Mouse (Mus musculus) retina, postnatal 7 days (tissue): ENCODE results near the gene Itpr2.

ENCODE experiments used
- DNase-seq: peaks from one replicate; pipeline ENCODE4 v3.0.0-alpha.2; 2012; ENCODE audit warnings: low read depth, low spot score

Gene Itpr2

GRCm38 (mm10) chr6:146167207-146167606 lies 334.8 kb downstream of the Itpr2 start:
- DNase-seq, result no peak

- DNase-seq, result no peak
Observed at GRCm38 (mm10) chr6:146159641-146160040, 342.4 kb downstream of the Itpr2 start.

DNA sequence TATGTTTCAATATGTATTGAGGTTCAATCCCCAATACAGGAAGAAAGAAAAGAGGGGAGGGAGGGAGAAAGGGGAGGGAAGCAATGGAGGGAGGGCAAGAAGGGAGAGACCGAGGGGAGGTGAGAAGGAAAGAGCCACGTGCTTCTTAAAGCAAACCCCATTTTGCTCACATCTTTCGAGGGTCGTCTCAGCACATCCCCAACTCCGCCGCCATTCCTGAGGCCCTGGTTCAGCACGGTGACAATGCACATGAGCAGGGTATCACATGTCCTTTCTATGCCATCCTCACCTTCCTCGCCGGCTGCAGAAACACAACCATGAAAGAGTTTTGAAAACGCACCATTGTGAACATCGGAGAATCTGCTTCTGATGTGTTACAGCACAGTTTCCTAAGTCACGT lies 343.3 kb downstream of the Itpr2 start:
- no peak for DNase-seq

- no peak for DNase-seq
Observed at GRCm38 (mm10) chr6:146157983-146158535, 344.0 kb downstream of the Itpr2 start.

DNA sequence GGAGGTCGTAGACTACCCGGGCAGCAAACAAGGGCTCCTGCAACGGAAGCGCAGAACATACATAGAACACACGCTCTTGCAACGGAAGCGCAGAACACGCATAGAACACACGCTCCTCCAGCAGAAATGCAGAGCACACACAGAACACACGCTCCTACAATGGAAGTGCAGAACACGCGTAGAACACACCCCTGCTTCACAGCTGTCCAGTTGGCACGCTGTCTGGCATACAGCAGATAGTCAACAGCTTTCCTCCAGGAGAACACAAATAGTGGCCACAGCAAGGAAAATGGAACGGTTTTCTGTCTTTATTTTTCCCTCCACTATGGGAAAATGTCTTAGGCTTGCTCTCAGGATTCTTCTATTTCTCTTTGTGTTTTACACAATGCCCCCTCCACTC lies 344.9 kb downstream of the Itpr2 start:
- no peak for DNase-seq

DNA sequence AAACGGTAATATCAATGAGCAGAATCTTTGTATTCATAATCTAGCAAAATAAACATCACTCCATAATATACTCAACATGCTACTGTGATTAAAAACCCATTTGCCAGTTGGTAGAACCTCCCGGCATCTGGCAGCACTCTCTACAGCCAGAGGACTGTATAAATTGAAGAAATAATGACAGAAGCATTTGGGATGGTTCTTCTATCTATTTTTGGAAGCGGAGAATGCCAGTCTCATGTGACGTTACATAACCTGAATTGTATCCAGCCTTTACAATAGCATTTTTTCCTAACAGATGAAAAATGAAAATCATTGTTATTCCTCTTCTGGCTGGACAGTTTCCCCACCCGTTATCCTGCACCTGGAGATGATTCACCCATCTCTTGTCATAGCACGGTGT lies 345.5 kb downstream of the Itpr2 start:
- no peak for DNase-seq

GRCm38 (mm10) chr6:146155156-146155734 lies 346.8 kb downstream of the Itpr2 start:
- no peak for DNase-seq

DNA sequence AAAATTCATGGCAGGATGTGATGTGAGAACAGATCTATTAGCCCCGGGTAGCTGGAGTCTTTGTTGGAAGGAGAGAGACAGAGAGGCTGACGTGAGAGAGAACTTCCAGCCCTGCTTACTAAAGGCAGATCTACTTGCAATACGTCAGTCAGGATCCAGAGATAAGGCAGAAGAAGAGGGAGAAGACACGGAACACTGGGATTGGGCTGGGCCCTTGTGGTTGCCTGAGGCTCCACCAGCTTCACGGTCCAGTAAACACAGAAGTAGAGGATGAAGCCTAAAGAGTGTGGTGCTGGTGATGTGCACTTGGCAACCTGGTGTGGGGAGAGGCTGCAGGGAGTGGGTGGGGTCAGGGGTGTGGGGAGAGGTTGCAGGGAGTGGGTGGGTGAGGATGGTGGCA lies 349.2 kb downstream of the Itpr2 start:
- no peak for DNase-seq

DNA sequence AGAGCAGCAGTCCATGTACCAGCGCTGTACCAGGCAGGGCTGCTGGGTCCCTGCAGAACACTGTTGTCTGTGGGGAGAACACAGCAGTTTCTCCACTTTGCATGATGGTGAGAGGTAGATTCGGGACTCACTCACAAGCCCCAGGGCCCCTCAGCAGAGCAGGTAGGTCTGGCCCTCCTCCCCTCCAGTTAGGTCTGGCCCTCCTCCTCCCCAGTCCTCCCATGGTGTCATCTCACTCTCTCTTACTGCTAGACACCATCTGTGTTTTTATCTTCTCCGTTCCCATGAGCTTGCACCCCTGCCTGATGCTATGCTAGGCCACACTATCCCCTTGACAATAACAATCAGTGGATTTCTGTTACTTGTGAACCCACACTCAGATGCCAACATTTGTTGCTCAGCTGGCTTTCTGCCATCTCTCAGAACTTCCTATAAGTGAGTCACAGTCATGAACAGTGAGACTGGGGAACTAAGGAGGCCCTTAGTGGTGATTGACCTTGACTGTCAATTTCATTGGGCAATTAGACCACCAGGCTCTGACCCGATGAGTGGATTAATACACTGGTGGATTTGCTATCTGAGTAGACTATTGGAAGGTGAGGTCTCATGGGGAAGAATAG lies 360.9 kb downstream of the Itpr2 start:
- DNase-seq, result no peak

GRCm38 (mm10) chr6:146140171-146140570 lies 361.9 kb downstream of the Itpr2 start:
- DNase-seq, result no peak

DNA sequence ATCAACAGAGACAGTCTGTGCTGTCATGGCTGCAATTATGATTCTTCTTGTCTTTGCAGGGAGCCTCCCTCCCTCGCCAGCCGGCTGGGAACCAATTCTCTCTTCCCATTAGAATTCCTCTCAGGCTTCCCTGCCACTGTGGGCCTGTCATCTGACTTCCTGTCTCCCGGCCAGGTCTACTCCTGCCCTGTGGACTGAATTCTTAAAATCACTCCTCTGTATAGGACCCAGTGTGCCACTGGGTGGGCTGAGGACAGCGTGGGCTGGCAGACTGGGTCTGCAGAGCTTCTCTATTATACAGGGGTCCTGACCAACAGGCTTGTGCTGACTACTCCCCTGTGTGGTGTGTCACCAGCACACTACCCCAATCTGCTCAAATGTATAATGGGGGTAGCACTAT lies 365.4 kb downstream of the Itpr2 start:
- no peak for DNase-seq

GRCm38 (mm10) chr6:146136244-146136643 lies 365.8 kb downstream of the Itpr2 start:
- DNase-seq, result no peak

DNA sequence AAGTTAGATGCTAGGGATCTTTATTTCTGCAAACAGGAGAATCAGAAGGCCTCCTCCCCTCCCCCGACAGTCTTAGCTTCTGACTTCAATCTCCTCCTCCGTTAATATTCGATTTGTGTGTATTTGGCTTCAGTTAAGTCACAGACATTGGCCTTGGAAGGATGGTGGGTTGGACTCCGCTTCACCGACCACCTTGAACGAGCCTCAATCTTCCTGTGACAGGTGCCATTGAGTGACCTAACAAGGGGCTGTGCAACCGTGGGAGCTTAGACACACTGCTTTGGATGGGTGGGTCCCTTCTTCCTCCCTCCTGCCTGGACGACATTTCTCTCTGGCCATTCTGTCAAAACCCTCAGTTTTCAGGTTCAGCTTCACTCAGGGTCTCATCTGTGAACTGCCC lies 366.7 kb downstream of the Itpr2 start:
- no peak for DNase-seq

DNA sequence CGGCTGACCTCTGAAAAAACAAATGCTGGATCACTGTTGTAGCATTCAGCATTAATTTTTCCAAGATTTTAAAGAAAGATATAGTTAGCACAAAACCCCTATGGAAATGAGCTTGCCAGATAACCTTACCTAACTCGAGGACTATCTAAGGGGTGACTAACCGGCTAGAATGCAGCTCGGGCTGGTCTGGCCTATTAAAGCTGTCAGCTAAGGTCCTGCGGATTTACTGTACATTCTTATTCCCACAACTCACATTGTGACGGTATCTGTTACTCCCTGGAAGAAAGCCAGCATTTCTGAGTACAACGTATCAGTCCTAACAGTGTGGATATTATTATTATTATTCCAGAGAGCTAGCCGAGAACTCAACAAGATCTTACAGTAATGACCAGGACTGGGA lies 368.1 kb downstream of the Itpr2 start:
- no peak for DNase-seq

DNA sequence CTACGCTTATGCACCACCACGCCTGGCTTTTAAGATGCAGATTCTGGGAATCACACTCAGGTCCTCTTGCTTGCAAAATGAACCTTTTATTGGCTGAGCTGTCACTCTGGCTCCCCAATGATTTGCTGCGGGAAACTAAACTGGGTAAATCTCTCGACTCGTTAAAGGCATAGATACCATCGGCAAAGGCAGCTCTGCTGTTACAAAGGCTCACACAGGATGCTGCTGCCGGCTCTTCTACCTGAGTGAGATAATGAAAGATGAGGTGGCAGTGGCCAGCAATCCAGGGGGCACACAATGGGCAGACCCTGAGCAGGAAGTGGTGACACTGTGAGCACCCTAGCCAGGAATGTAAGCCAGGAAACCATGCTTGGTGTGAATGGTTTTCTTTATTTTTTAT lies 373.0 kb downstream of the Itpr2 start:
- DNase-seq, result no peak

GRCm38 (mm10) chr6:146126823-146127681 lies 375.0 kb downstream of the Itpr2 start:
- no peak for DNase-seq

DNA sequence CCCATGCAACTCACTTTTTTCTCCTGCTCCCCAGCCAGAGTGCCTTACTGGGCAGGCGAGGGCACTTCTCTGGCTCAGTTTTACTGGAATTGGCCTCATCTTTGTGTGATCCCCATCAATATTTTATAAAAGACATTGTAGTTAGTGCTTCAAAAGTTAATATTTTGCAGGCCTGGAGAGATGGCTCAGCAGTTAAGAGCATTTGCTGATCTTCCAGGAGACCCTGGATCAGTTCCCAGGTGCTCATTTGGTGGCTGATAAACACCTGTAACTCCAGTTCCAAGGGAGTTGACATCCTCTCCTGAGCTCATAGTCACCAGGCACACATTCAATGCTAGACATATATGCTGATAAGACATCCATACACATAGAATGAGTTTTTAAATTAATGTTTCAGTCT lies 376.4 kb downstream of the Itpr2 start:
- DNase-seq, result no peak

DNA sequence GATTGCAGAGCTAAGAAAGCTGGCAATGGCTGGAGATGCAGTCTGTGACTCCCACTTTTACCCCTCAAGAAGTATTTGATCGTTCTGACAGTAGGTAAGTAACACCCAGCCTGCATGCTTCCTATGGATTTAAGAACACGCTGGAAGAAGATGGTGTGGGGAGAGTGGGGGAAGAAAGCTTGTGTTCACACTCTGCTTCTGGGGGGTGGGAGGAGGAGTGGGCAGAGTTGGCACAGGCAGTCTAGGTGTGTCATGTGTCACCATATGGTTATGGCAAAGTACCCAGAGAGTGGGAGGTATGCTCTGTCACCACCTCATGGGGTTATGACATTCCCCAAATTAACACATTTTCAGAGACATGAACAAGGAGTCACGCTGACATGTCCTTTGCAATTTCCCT lies 377.5 kb downstream of the Itpr2 start:
- no peak for DNase-seq

- DNase-seq, result no peak
Observed at GRCm38 (mm10) chr6:146123656-146124055, 378.4 kb downstream of the Itpr2 start.

GRCm38 (mm10) chr6:146120172-146120571 lies 381.9 kb downstream of the Itpr2 start:
- no peak for DNase-seq

GRCm38 (mm10) chr6:146114731-146115302 lies 387.2 kb downstream of the Itpr2 start:
- no peak for DNase-seq

- no peak for DNase-seq
Observed at GRCm38 (mm10) chr6:146114071-146114470, 388.0 kb downstream of the Itpr2 start.
